Mouse (Mus musculus) ES-E14 (cell line): ENCODE data around the gene St6galnac6. TPM values are rescaled to one million over a fixed set of nuclear protein-coding genes. Genes with fewer than 3 reads are reported as not detected.

Experiments used
- DNase-seq: peaks from one replicate; pipeline ENCODE4 v3.0.0-alpha.2; 2013; ENCODE audit warnings: low read depth, low spot score
- H3K27ac ChIP-seq: 2 replicates; pipeline ENCODE4 v1.5.1; 2012; ENCODE audit warnings: low read depth, mild to moderate bottlenecking, low read length, moderate library complexity, mixed read lengths; ENCODE audit not compliant: poor library complexity, insufficient read depth, severe bottlenecking
- H3K36me3 ChIP-seq: 2 replicates; pipeline ENCODE4 v1.6.1; 2012; ENCODE audit warnings: mild to moderate bottlenecking, low read length, moderate library complexity, mixed read lengths; ENCODE audit not compliant: control insufficient read depth, poor library complexity, insufficient read depth, severe bottlenecking
- H3K4me1 ChIP-seq, 2 experiments: fragments of 150-350 bp in 1 of 2; sonication (generic) in 1 of 2; 2 replicates each; pipeline ENCODE4 v1.6.1; 2012; ENCODE audit warnings: low read length in 2 of 2, mild to moderate bottlenecking in 1 of 2, mixed read lengths in 1 of 2; ENCODE audit not compliant: control insufficient read depth in 2 of 2, insufficient read depth in 2 of 2, poor library complexity in 1 of 2
- H3K4me3 ChIP-seq, 2 experiments: fragments of 150-350 bp in 1 of 2; sonication (generic) in 1 of 2; 2 replicates each; pipeline ENCODE4 v1.5.1; 2012; ENCODE audit warnings: low read length in 2 of 2, low read depth in 1 of 2, mild to moderate bottlenecking in 1 of 2, mixed read lengths in 1 of 2; ENCODE audit not compliant: insufficient read depth in 1 of 2, poor library complexity in 1 of 2, severe bottlenecking in 1 of 2
- H3K9ac ChIP-seq: 2 replicates; pipeline ENCODE4 v1.6.1; 2012; ENCODE audit warnings: low read depth, mild to moderate bottlenecking, low read length, mixed read lengths; ENCODE audit not compliant: poor library complexity, insufficient read depth, severe bottlenecking
- H3K9me3 ChIP-seq: fragments of 150-350 bp; sonication (generic); 2 replicates; pipeline ENCODE4 v1.6.1; 2012; ENCODE audit warnings: low read depth, mild to moderate bottlenecking, low read length; ENCODE audit not compliant: control insufficient read depth, insufficient read depth
- CHD2 ChIP-seq: IDR thresholded peaks from 2 replicates; pipeline ENCODE4 v1.6.1; 2014; ENCODE audit warnings: mild to moderate bottlenecking, low read depth, low read length, inconsistent platforms
- HCFC1 ChIP-seq: IDR thresholded peaks from 2 replicates; pipeline ENCODE4 v1.6.1; 2012; ENCODE audit warnings: low read length, inconsistent platforms, borderline replicate concordance; ENCODE audit not compliant: insufficient read depth
- MAFK ChIP-seq: IDR thresholded peaks from 2 replicates; pipeline ENCODE4 v1.6.1; 2014; ENCODE audit warnings: mild to moderate bottlenecking, low read depth, low read length, inconsistent platforms; ENCODE audit not compliant: insufficient read depth
- ZC3H11A ChIP-seq: IDR thresholded peaks from 2 replicates; pipeline ENCODE4 v1.6.1; 2012; ENCODE audit warnings: low read depth, mild to moderate bottlenecking, inconsistent platforms, low read length, borderline replicate concordance
- ZNF384 ChIP-seq: IDR thresholded peaks from 2 replicates; pipeline ENCODE4 v1.6.1; 2012; ENCODE audit warnings: low read depth, low read length, inconsistent platforms
- in situ Hi-C, 2 experiments: fragments of 600-800 bp; cut with MboI; formaldehyde crosslinking; loops; one replicate each; pipeline ENCODE4 v1.15.1; 2025; ENCODE audit warnings: low sequenced_read_pairs in 2 of 2, inconsistent platforms in 1 of 2; ENCODE audit not compliant: unreplicated experiment in 2 of 2
- total RNA-seq: library from RNA; depleted of rRNA; stranded (reverse); fragments of 300-350 nt; gene quantifications from 2 replicates; pipeline ENCODE4 v1.2.3, GENCODE M21; 2012; rRNA removed

The St6galnac6 gene
- total RNA-seq: 18.0 and 27.2 TPM in 2 replicates

DNA sequence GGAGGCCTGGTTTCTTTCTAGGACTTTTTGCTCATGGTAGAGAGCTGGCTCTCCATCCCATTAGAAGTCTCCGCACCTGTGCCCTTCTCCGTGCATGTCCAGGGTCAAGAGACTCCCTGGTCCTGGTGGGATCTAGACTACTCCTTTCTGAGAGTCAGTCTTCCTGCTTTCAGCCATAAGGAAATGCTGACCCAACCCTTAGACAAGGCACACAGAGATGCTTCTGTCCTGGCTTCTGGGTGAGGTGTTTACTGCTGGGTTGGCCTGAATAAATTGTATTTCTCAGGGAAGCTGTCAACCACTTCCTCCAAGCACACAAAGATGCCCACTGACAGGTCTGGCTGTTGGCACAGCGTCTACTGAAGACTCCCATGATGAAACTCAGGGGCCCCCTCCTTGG, at the start of gene St6galnac6:
Gene St6galnac6 (plus strand): TSS at position 301 of the 400 bp plus-strand sequence.
- Histone ChIP-seq H3K9me3 (no peaks in the 10 kb centered on the region), H3K27ac (no peak within 1 kb of the TSS), H3K36me3 (no peaks in the 10 kb centered on the region), H3K4me1 (peaks cover 2% of the 10 kb centered on the region in 2 experiments; a peak in 1 of 4 replicates), H3K9ac (no peak within 1 kb of the TSS), H3K4me3 (no peak within 1 kb of the TSS)
- TF ChIP-seq ZNF384: no peak
- TF ChIP-seq HCFC1: no peak
- TF ChIP-seq CHD2: no peak
- in situ Hi-C loops: no loop called here
- DNase-seq: no peak

- no peak for DNase-seq
- Histone ChIP-seq H3K9me3 (no peaks in the 10 kb centered on the region), H3K9ac (no peak overlapping the region), H3K36me3 (no peaks in the 10 kb centered on the region), H3K4me1 (no peaks in the 10 kb centered on the region), H3K27ac (no peak overlapping the region), H3K4me3 (no peak overlapping the region)
- TF ChIP-seq ZC3H11A: no peak
- no peak for TF ChIP-seq HCFC1
- TF ChIP-seq MAFK: no peak
- TF ChIP-seq ZNF384: no peak
- no peak for TF ChIP-seq CHD2
- in situ Hi-C loops: no loop called here
Measured at GRCm38 (mm10) chr2:32549764-32550163, 49.7 kb upstream of the St6galnac6 start.

DNA sequence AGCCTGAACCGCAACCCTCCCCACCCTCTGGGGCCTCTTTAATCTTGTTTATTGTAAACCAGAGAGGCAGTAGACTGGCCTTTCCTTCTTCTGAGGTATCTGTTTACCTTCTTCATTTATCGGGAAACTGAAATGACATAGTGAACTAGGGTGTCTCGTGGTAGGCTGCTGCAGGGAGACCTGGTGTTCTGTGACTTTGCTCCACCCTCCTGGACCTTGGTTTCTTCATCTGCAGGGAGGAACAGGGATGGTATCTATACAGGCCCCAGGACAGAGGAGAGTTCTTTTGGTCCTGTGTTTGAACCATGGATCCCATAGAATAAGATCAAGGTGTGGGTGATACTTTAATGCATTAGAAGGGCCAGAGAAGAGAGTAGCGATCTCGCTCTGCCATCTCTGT, 48.3 kb upstream of the St6galnac6 start:
- Histone ChIP-seq H3K36me3 (no peaks in the 10 kb centered on the region), H3K27ac (no peak overlapping the region), H3K4me3 (no peak overlapping the region), H3K4me1 (peaks cover 0 to 4% of the 10 kb centered on the region in 2 experiments; a peak in 1 of 4 replicates), H3K9ac (no peak overlapping the region), H3K9me3 (no peaks in the 10 kb centered on the region)
- TF ChIP-seq ZC3H11A: no peak
- no peak for TF ChIP-seq HCFC1
- TF ChIP-seq MAFK: no peak
- no peak for TF ChIP-seq ZNF384
- no peak for DNase-seq
- in situ Hi-C loops: no loop called here

DNA sequence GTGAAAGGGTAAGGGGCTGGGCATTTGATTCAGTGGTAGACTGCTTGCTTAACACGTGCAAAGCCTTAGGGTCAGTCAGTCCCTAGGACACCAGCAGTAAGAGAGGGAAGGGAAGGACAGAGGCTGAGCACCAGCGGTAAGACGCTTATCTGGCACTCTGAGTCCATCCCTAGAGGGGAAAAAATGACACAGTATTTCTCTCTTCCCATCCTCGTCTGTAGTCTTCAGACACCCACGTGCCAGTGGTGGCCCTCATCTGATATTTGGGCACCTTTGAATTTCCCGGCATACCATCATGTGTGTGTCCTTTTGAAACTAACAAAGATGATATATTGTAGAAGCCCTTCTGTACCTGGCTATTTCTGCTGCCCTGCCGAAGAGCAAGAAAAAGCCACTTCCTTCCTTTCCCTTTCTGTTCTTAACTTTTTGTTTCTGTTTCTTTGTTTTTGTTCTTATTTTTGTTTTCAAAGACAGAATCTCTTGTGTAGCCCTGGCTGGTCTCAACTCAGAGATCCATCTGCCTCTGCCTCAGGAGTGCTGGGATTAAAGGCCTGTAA, 45.8 kb upstream of the St6galnac6 start:
- H3K4me1 ChIP-seq: peaks cover 6 to 15% of the 10 kb centered on the region in 2 experiments; a peak in 2 of 4 replicates
- no peak overlapping the region for H3K9ac ChIP-seq
- no peak for DNase-seq
- H3K27ac ChIP-seq: no peak overlapping the region
- H3K4me3 ChIP-seq: no peak overlapping the region
- no peak for TF ChIP-seq HCFC1
- TF ChIP-seq CHD2: no peak
- TF ChIP-seq MAFK: no peak
- TF ChIP-seq ZNF384: no peak
- TF ChIP-seq ZC3H11A: no peak
- no peaks in the 10 kb centered on the region for H3K9me3 ChIP-seq
- H3K36me3 ChIP-seq: no peaks in the 10 kb centered on the region; the same call in 1 of the 2 replicates
- in situ Hi-C loops: no loop called here

GRCm38 (mm10) chr2:32555484-32555883, 44.0 kb upstream of the St6galnac6 start:
- peaks cover 11% of the 10 kb centered on the region; the same call in 1 of the 2 replicates for H3K36me3 ChIP-seq
- no peak for DNase-seq
- H3K4me1 ChIP-seq: peaks cover 6 to 17% of the 10 kb centered on the region in 2 experiments; a peak in 2 of 4 replicates
- TF ChIP-seq ZC3H11A (no peak), MAFK (no peak), CHD2 (no peak), ZNF384 (no peak), HCFC1 (no peak)
- H3K27ac ChIP-seq: no peak overlapping the region
- in situ Hi-C loops: no loop called here
- no peak overlapping the region for H3K4me3 ChIP-seq
- no peaks in the 10 kb centered on the region for H3K9me3 ChIP-seq
- no peak overlapping the region for H3K9ac ChIP-seq
